Mouse (Mus musculus): Measurements from ENCODE around the gene Ptpn1.
A peak's percentile ranks its signal among the peaks of the same experiment; 100 is the strongest.

The Ptpn1 gene

GRCm38 (mm10) chr2:167931985-167932726 lies at the start of gene Ptpn1:
TSS of gene Ptpn1 (plus strand) at chr2:167932057.
- ATAC-seq (ENCODE audit: low TSS enrichment), result peak; percentile 93

GRCm38 (mm10) chr2:167886485-167886884 lies 45.4 kb upstream of the Ptpn1 start:
- no peak for ATAC-seq (ENCODE audit: low TSS enrichment)

- ATAC-seq (ENCODE audit: low TSS enrichment), result no peak
Observed at GRCm38 (mm10) chr2:167887516-167888347, 44.1 kb upstream of the Ptpn1 start.

- no peak for ATAC-seq (ENCODE audit: low TSS enrichment)
Observed at GRCm38 (mm10) chr2:167888834-167889233, 43.0 kb upstream of the Ptpn1 start.

- no peak for ATAC-seq (ENCODE audit: low TSS enrichment)
Observed at GRCm38 (mm10) chr2:167889886-167890285, 42.0 kb upstream of the Ptpn1 start.

- no peak; the same call in 1 of the 2 replicates for ATAC-seq (ENCODE audit: low TSS enrichment)
Observed at GRCm38 (mm10) chr2:167891908-167892307, 39.9 kb upstream of the Ptpn1 start.

- ATAC-seq (ENCODE audit: low TSS enrichment), result no peak
Observed at GRCm38 (mm10) chr2:167893680-167894079, 38.2 kb upstream of the Ptpn1 start.

- ATAC-seq (ENCODE audit: low TSS enrichment), result peak; percentile 87
Observed at GRCm38 (mm10) chr2:167894948-167895372, 36.9 kb upstream of the Ptpn1 start.

GRCm38 (mm10) chr2:167897896-167898295 lies 34.0 kb upstream of the Ptpn1 start:
- ATAC-seq (ENCODE audit: low TSS enrichment), result no peak

GRCm38 (mm10) chr2:167899989-167900421 lies 31.9 kb upstream of the Ptpn1 start:
- no peak for ATAC-seq (ENCODE audit: low TSS enrichment)

- ATAC-seq (ENCODE audit: low TSS enrichment), result no peak
Observed at GRCm38 (mm10) chr2:167902116-167902703, 29.6 kb upstream of the Ptpn1 start.

GRCm38 (mm10) chr2:167903242-167903952 lies 28.5 kb upstream of the Ptpn1 start:
- ATAC-seq (ENCODE audit: low TSS enrichment), result no peak

GRCm38 (mm10) chr2:167904621-167905367 lies 27.1 kb upstream of the Ptpn1 start:
- no peak for ATAC-seq (ENCODE audit: low TSS enrichment)

GRCm38 (mm10) chr2:167905561-167905960 lies 26.3 kb upstream of the Ptpn1 start:
- ATAC-seq (ENCODE audit: low TSS enrichment), result no peak

GRCm38 (mm10) chr2:167906729-167907128 lies 25.1 kb upstream of the Ptpn1 start:
- no peak for ATAC-seq (ENCODE audit: low TSS enrichment)

- no peak for ATAC-seq (ENCODE audit: low TSS enrichment)
Observed at GRCm38 (mm10) chr2:167909531-167910177, 22.2 kb upstream of the Ptpn1 start.

GRCm38 (mm10) chr2:167910178-167910540 lies 21.7 kb upstream of the Ptpn1 start:
- ATAC-seq (ENCODE audit: low TSS enrichment), result no peak

- no peak for ATAC-seq (ENCODE audit: low TSS enrichment)
Observed at GRCm38 (mm10) chr2:167911511-167911910, 20.3 kb upstream of the Ptpn1 start.

- ATAC-seq (ENCODE audit: low TSS enrichment), result no peak
Observed at GRCm38 (mm10) chr2:167919081-167919480, 12.8 kb upstream of the Ptpn1 start.

- no peak for ATAC-seq (ENCODE audit: low TSS enrichment)
Observed at GRCm38 (mm10) chr2:167920041-167920440, 11.8 kb upstream of the Ptpn1 start.
